Mouse (Mus musculus) erythroblast, embryonic 14.5 days (primary cell): ENCODE data around the gene Ankrd52. TPM values are rescaled to one million over a fixed set of nuclear protein-coding genes. Genes with fewer than 3 reads are reported as not detected.

ENCODE experiments used
- H3K27me3 ChIP-seq: 2 replicates; pipeline ENCODE4 v1.6.1; 2012; ENCODE audit warnings: inconsistent platforms; ENCODE audit not compliant: control insufficient read depth
- H3K36me3 ChIP-seq: 2 replicates; pipeline ENCODE4 v1.6.1; 2012; ENCODE audit warnings: mild to moderate bottlenecking, inconsistent platforms; ENCODE audit not compliant: control insufficient read depth
- H3K4me1 ChIP-seq: 2 replicates; pipeline ENCODE4 v1.6.1; 2012; ENCODE audit warnings: inconsistent platforms; ENCODE audit not compliant: control insufficient read depth
- H3K4me3 ChIP-seq: replicated peaks from 2 replicates; pipeline ENCODE3; 2012; ENCODE audit warnings: moderate library complexity, mild to moderate bottlenecking, inconsistent platforms
- H3K9me3 ChIP-seq: 2 replicates; pipeline ENCODE4 v1.6.1; 2012; ENCODE audit warnings: low read length, inconsistent platforms, mixed read lengths; ENCODE audit not compliant: control insufficient read depth
- GATA1 ChIP-seq: IDR thresholded peaks from 2 replicates; pipeline ENCODE4 v1.6.1; 2012; ENCODE audit warnings: low read length, inconsistent platforms, mixed read lengths
- TAL1 ChIP-seq: IDR thresholded peaks from 3 replicates; pipeline ENCODE4 v1.6.1; 2012; ENCODE audit warnings: low read length, inconsistent platforms, mixed read lengths
- polyA plus RNA-seq: library from polyadenylated mRNA; stranded (reverse); fragments of >175 nt; gene quantifications from 2 replicates; pipeline ENCODE4 v1.2.3, GENCODE M21; 2012

Gene Ankrd52
- polyA plus RNA-seq, 1 experiment: 1.9 TPM

DNA sequence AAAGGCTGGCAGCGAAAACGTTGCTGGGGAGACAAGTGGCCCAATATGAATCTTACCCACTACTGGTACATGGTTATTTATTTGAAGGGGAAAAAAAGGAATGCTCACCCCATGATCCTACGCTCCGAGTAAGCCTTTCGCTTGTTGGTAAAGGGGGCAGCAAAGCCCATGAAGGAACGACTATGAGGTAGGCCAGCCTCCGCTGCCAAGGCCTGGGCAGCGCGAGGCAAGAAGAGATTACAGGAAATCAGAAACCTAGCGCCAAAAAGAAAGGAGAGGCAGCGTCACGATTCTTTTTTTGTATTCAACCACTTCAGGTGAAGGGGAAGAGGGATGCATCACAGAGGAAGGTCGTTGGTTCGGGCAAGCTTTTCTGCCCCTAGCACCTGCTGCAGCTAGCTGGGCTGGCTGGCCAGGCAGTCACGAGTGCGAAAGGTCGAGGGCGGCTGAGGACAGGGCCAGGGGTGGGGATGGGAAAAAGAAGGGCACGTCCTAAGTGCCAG lies 9.0 kb upstream of the Ankrd52 start:
- TF ChIP-seq GATA1 (no peak), TAL1 (no peak)
- H3K4me3 ChIP-seq: peak overlapping the region; percentile 87
- H3K36me3 ChIP-seq: peaks cover 30% of the 10 kb centered on the region
- no peaks in the 10 kb centered on the region for H3K27me3 ChIP-seq
- H3K9me3 ChIP-seq: no peaks in the 10 kb centered on the region
- H3K4me1 ChIP-seq: peaks cover 43% of the 10 kb centered on the region

DNA sequence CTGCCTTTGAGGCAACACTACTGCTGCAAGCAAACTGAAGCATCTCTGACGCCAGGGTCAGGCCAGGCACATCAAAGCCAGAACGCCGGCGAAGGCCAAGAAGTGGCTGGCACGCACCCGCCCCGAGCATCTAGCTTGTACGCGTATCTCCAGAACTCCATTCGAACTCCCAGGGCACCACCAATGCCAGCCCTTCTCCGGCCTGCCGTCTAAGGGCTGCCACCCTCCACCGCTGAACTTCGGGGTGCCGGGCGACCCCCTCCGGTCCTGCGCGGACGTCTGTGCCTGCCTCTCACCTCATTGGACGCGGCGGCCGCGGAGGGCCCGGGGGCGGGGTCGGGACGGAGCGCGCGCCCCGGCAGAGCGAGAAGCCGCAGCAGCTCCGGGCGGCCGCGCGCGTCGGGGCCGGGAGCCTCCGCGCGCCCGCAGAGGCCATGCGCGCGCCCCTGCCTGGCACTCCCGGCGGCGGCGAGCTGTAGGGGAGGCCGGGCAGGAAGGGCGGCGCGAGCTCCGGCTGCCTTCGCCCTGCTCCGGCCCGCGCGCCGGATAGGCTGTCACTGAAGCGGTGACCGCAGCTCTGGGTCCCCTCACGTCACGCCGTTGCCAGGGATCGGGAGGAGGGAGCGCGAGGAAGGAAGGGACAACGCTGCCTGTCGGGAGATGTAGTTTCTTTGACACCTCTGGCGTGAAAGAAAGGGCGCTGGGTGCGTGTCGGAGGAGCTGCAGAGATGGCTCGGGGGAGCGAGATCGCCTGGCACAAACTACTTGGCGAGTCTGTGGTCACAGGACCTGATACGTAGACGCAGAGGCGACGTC lies 8.3 kb upstream of the Ankrd52 start, which contains the start of gene Coq10a:
TSS of gene Coq10a (minus strand) at position 596 of the 816 bp plus-strand sequence.
- peaks cover 50% of the 10 kb centered on the region for H3K4me1 ChIP-seq
- H3K9me3 ChIP-seq: no peaks in the 10 kb centered on the region
- H3K27me3 ChIP-seq: no peaks in the 10 kb centered on the region
- H3K36me3 ChIP-seq: peaks cover 24% of the 10 kb centered on the region
- peak within 1 kb of the TSS; percentile 87 for H3K4me3 ChIP-seq
- TF ChIP-seq GATA1: no peak
- TF ChIP-seq TAL1: no peak

DNA sequence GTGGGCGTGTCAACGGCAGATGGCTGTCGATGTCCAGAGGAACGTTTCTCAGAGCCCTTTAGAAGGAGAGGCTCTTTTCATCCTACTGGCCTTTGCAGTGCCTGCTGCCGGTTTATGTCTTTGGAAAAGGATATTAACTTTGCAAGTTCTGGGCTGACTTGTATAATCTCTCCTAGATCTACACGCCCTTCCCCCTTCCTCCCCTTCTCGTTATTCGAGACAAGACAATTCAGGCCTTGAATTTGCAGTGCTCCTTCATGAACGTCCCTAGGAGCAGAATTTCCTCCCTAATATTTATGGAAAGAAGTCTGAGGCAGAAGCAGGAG lies 7.7 kb upstream of the Ankrd52 start:
- no peak for TF ChIP-seq TAL1
- TF ChIP-seq GATA1: no peak
- peaks cover 51% of the 10 kb centered on the region for H3K4me1 ChIP-seq
- H3K36me3 ChIP-seq: peaks cover 19% of the 10 kb centered on the region
- no peaks in the 10 kb centered on the region for H3K27me3 ChIP-seq
- peak overlapping the region; percentile 87 for H3K4me3 ChIP-seq
- H3K9me3 ChIP-seq: no peaks in the 10 kb centered on the region

DNA sequence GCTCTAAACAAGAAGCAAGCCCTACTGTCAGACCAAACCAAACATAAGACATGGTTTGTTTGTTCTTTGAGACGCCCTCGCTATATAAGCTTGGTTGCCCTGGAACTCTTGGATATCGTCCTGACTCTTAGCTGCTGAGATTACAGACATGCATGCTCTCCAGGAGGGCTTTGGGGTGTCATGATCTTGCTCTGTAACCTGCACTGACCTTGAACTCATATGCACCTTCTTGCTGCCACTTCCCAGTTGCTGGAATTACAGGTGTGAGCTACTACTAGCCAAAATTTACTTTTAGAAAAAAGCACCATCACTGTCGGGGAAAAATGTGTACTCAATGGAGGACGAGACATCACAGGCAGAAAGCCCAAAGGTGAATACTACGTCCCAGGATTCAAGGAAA lies 7.3 kb upstream of the Ankrd52 start:
- Histone ChIP-seq H3K9me3 (no peaks in the 10 kb centered on the region), H3K36me3 (peaks cover 15% of the 10 kb centered on the region), H3K4me3 (peak overlapping the region; percentile 87), H3K4me1 (peaks cover 51% of the 10 kb centered on the region), H3K27me3 (no peaks in the 10 kb centered on the region)
- TF ChIP-seq TAL1: no peak
- no peak for TF ChIP-seq GATA1

DNA sequence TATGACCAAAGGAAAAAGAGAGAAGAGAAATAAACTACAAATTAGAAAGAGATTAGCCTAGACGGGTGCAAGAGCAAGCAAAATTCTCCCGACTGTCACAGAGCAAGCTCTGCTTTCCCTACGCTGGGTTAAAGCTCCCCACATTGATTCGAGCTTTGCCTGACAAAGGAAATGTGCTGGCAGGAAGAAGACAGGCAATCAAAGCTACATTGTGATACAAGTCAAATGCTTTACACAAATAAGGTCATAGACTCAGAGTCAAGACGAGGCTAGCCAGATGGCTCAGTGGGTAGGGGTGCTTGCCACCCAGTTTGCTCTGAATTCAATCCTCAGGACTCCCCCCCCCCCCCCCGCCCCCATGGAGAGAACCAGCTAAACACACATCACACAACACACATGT lies 6.9 kb upstream of the Ankrd52 start:
- peaks cover 51% of the 10 kb centered on the region for H3K4me1 ChIP-seq
- H3K4me3 ChIP-seq: no peak overlapping the region
- H3K9me3 ChIP-seq: no peaks in the 10 kb centered on the region
- TF ChIP-seq TAL1 (no peak), GATA1 (no peak)
- no peaks in the 10 kb centered on the region for H3K27me3 ChIP-seq
- peaks cover 10% of the 10 kb centered on the region for H3K36me3 ChIP-seq

DNA sequence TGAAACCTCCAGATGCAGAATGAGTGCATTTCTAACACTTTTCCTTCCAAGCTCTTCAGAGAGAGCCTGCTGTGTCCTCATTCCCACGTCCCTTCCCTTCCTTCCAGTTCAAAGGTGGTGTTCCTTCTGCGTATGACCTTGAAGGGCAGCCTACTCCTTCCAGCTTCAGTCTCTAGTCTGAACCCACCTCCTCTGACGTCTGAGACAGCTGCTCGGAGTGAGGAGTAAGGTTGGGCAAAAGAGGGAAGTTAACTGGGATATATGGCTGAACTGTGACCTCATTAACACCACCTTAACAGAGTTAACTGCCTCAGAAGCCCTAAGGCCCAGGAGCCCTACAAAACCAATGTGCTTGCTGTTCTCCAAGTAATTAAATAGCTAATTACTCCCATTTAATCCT lies 6.3 kb upstream of the Ankrd52 start:
- H3K4me3 ChIP-seq: no peak overlapping the region
- H3K36me3 ChIP-seq: peaks cover 5% of the 10 kb centered on the region
- no peaks in the 10 kb centered on the region for H3K9me3 ChIP-seq
- H3K27me3 ChIP-seq: no peaks in the 10 kb centered on the region
- peaks cover 51% of the 10 kb centered on the region for H3K4me1 ChIP-seq
- TF ChIP-seq GATA1: no peak
- TF ChIP-seq TAL1: no peak

DNA sequence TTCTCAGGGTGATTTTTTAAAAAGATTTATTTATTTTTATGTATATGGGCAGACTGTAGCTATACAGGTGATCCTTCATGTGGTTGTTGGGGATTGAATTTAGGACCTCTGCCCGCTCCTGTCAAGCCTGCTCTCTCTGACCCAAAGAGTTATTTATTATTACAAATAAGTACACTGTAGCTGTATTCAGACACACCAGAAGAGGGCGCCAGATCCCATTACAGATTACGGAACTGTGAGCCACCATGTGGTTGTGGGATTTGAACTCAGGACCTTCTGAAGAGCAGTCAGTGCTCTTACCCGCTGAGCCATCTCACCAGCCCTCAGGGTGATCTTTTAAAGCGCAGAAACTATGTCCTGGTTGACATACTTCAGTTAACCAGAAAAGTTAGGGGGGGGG lies 4.8 kb upstream of the Ankrd52 start:
- no peaks in the 10 kb centered on the region for H3K27me3 ChIP-seq
- H3K4me1 ChIP-seq: peaks cover 50% of the 10 kb centered on the region
- TF ChIP-seq TAL1 (no peak), GATA1 (no peak)
- no peak overlapping the region for H3K4me3 ChIP-seq
- no peaks in the 10 kb centered on the region for H3K36me3 ChIP-seq
- H3K9me3 ChIP-seq: no peaks in the 10 kb centered on the region

DNA sequence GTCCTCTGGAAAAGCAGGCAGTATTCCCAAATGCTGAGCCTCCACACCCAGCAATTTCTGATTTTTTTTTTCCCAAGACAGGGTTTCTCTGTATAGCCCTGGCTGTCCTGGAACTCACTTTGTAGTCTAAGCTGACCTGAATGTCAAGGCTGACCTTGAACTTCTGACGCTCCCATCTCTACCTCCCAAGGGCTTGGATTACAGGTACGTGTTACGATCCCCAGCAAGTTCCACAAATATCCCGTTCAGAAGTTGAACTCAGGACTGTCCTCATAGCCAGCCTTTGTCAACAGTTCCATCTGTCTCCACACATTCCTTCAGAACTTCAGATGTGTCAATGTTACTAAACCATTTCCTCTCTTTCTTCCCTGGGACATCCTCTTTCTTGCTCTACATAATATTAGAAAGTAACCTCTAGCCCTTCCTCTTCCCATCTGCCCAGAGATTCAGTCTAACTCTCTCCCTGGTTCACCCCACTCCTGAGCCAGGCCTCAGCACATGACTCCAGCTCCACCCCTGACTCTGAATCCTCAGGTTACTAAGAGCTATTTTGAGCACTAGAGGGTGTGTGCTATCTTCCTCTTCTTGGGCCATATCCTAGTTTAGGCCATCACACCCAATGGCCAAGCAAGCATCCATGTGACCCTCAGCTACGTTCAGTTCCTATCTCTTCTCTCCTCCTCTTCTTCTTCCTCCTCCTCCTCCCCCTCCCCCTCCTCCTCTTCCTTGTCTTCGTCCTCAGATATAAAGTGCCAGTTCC lies 3.7 kb upstream of the Ankrd52 start:
- Histone ChIP-seq H3K4me3 (no peak overlapping the region), H3K9me3 (no peaks in the 10 kb centered on the region), H3K4me1 (peaks cover 50% of the 10 kb centered on the region), H3K27me3 (no peaks in the 10 kb centered on the region), H3K36me3 (peaks cover 3% of the 10 kb centered on the region)
- TF ChIP-seq GATA1 (no peak), TAL1 (no peak)

DNA sequence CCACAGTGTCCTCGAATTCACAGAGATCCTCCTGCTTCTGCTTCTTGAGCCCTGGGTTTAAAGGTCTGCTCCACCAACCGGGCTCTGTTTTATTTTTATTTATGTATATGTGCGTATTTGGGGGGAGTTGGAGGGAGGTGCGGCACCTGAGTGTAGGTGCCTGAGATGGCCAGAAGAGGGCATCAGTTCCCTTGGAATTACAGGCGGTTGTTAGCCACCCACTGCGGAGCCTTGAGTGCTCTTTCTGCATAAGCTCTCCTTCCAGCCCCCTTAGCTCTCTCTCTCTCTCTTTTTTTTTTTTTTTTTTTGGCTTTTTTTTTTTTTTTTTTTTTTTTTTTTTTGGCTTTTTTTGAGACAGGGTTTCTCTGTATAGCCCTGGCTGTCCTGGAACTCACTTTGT lies 2.5 kb upstream of the Ankrd52 start:
- TF ChIP-seq GATA1: no peak
- TF ChIP-seq TAL1: no peak
- no peaks in the 10 kb centered on the region for H3K27me3 ChIP-seq
- peaks cover 15% of the 10 kb centered on the region for H3K36me3 ChIP-seq
- peaks cover 52% of the 10 kb centered on the region for H3K4me1 ChIP-seq
- no peaks in the 10 kb centered on the region for H3K9me3 ChIP-seq
- H3K4me3 ChIP-seq: no peak overlapping the region
